Mouse (Mus musculus): ENCODE data around the gene Mbd3.
"Not testable (repeated sequence)": the region's sequence is repeated elsewhere in the genome, so short reads cannot be mapped to it uniquely, and the experiment has no call there.

Gene Mbd3

DNA sequence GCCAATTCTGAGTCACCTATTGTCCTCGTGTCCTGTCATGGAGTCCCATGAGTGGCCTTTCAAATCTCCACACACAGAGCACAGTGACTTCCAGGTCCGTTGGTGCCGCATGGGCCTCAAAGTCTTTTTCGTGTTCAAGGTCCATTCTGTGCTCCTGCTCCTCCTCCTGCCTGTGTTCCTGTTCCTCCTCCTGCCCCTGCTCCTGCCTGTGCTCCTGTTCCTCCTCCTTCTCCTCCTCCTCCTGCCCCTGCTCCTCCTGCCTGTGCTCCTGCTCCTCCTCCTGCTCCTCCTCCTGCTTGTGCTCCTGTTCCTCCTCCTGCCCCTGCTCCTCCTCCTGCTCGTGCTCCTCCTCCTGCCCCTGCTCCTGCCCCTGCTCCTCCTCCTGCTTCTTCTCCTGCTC is 31.4 kb downstream of the Mbd3 start:
- no peak for DNase-seq

DNA sequence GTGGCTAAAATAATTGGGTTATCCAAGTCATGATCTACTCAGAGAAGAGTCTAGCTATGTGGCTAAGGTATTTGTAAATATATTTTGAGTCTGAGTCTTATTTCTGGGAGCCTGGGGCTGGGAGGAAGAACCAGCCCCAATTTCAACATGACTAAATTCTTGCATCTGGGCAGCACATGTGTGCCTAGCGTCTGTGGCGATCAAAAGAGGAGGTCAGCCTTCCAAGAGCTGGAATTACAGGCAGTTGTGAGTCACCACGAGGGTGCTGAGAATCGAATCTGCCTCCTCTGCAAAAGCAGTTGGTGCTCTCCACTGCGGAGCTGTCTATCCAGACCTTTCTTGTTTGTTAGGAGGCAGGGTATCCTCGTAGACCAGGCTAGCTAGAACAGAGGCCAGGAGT is 33.6 kb downstream of the Mbd3 start:
- no peak for DNase-seq

DNA sequence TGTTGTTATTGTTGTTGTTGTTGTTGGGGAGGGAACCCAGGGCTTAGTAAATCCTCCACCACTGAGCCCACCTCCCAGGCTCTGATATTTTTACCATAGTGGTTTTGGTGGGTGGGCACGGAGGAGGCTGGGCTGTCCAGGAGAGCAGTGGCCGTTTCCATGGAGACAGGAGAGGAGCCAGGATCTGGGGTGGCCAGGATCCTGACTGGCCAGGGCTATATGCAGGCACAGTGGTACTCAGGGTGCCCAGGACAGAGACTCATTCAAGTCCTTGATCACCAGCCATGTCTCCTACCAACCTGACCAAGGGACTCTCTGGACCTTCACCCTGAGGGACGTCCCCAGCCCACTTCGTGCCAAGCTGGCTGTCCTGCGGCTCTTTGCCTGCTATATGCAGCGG is 35.6 kb downstream of the Mbd3 start:
- DNase-seq = no peak

DNA sequence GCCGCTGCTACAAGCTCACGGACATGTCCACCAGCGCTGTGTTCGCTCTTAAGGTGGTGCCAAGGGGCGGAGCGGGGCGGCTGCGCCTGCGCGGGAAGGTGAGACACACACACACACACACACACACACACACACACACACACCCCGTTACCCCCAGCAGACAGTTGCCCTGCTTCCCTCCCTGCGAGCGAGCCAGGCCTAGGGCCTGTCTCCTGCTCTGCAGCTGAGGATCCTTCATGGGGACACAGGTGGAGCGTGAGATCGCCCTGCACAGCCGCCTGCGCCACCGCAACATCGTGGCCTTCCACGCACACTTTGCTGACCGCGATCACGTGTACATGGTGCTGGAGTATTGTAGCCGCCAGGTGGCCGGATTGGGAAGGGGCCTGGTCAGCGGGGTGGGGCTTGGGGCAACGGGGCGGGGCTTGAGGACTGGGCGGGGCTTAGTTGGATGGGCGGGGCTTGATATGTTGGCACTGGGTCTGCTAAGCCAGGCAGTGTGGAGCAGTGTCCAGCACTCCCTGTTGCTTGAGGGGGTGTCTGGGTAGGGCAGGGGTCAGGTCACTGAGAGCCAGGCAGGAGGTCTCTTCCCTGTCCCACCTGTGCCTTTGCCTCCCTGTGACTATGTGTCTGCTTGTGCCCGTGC is 41.2 kb downstream of the Mbd3 start:
- DNase-seq = no peak

DNA sequence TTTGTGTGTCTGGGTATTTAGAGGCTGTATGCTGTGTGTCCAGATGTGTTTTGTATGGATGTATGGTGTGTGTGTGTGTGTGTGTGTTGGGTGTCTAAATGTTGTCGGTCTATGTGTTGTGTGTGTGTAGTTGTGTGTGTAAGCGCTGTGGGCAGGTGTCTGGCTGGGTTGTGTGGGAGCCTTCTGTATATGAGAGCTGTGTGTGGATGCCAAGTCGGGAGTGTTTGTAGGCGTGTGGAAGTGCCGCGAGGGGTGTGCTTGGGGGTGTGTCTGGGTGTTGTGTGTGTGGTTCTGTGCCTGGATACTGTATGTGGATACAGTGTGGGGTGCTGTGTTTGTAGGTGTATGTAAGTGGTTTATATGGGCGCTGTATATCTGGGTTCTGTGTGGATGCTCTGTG is 42.0 kb downstream of the Mbd3 start:
- no peak for DNase-seq

DNA sequence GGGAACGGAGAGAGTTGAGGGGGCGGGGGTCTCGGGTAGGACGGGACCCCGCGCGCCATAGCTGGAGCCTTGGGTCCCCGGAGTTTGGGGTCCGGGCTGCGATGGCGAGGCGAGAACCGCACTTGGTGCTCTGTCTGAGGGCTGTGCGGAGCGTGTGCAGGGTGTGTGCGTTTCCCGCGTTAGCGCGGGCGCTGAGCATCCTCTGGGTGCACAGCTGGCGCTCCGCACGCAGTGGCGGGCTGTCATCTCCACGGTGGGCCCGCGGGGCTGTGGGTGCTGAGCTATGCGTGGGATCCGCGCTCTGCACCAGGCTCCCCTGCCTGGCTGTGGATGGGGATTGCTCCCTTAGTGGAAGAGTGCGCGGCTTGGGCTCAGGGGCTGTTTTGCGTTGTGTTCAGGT is 42.6 kb downstream of the Mbd3 start:
- no peak for DNase-seq

DNA sequence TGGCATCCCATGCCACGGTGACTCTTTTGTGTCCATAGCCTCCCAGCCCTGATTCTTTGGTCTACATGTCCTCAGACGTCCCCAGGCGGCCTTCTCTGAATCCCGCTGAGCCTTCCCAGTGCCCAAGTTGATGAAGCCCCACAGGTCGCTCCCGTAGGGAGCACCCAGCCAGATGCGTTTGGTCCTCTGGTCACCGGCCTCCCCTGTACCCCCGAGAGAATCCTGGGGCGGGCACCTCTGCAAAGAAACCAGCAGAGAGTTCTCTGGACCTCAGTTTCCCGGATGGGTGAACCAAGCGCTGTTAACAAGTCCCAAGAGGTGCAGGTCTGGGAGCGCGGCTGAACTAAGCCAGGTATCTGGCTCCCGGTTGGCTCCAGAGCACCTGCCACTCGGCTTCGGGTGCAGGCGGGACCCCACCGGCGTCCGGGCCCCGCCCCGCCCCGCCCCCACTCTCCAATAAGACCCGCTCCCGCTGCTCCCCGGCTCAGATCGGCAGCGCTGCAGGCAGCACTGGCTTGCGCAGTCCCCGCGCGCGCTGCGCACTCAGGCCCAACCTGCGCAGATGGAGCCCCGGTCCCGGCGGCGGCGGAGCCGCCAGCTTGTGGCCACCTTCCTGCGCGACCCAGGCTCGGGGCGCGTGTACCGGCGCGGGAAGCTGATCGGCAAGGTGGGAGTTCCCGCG is 43.2 kb downstream of the Mbd3 start, which contains the start of gene Plk5:
Gene Plk5 (plus strand): TSS at position 459 of the 682 bp plus-strand sequence.
- no peak for DNase-seq

DNA sequence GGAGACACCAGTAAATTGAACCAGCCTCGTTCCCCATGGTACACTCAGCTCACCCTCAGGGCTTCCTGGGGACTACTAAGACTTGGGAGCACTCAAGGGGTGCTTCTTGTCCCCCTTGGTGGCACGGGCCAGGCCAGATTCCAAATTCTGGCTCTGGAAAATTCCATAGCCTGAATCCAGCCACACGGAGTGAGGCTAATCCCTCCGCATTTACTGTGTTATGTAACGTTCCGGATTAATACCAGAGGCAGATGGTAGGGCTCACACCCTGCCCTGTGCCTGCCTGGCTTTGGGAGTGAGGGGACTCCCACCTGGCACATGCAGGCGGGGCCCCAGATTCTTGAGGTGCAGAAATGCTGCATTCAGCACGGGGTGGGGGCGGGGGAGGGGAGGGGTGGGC is 43.9 kb downstream of the Mbd3 start:
- no peak for DNase-seq

DNA sequence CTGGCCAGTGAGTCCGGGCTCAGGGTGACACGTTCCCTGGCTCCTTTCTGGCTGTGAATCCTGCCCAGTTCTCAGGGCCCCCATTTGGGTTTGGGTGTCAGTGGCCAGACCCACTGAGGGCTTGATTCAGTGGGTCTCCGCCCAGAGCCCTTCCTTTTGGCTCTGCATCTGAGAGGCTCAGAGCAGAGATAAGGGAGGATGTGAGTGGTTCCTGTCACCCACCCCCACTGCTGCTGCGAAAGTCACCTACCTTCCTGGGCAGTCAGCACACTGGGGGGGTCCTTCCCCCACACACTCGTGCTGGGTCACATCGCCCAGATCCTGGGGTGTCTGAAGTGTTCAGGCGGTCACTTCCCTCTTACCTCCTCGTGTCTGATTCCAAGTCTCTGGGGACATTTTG is 46.6 kb downstream of the Mbd3 start:
- DNase-seq = no peak

DNA sequence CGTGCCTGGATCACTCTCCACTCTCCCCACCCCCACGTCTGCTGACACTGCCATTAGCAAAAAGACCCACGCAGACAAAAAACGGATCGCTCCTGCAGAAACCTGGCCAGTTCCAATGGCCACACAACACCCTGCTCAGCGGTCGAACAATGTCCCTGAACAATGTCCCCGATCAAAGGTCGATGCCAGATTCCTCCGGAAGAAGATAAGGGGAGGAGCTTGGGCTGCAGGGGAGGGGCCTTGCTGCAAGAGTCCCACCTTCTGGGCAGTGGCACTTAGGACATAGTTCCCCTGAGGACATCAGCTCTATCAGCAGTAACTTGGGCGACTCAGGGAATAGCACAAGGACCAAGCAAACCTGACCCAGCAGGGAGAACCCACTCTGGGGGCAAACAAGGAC is 47.5 kb downstream of the Mbd3 start:
- DNase-seq = no peak

DNA sequence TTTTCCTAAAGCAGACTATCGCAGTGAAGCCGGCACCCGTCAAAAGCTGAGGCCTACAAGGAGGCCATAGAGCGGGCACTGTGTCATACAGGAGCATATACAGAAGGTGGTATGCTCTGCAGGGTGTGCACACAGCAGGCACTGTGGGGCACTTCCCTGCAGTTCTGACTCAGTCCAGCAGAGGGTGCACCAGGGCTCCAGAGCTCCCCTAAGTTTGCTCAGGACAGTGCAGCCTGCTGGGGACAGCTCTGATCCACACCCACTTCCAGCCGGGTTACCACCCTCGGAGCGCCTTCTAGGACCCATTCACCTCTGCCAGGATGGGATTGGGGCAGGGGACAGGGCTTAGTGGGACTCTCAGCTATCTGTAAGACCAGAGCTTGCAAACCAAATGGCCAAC is 49.1 kb downstream of the Mbd3 start:
- peak; percentile 51 to 56 for DNase-seq

DNA sequence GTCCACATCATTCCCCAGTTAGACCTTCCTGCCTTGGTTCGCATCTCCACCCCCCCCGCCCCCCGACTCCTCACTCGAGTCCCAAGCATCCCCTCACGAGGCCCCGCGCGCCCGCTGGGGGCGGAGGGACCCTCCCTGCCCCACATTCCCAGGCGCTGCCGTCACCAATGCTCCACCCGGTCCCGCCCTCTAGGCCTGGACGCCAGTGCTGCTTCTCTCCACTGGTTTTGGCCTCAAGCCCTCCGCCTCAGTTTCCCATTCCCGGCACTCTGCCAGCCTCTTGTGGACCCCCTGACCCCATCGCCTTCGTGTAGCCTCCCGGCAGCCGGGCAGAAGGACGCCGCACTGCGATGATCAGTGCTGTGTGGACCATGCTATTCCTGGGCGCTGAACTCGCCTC is 50.4 kb downstream of the Mbd3 start:
- DNase-seq = no peak

DNA sequence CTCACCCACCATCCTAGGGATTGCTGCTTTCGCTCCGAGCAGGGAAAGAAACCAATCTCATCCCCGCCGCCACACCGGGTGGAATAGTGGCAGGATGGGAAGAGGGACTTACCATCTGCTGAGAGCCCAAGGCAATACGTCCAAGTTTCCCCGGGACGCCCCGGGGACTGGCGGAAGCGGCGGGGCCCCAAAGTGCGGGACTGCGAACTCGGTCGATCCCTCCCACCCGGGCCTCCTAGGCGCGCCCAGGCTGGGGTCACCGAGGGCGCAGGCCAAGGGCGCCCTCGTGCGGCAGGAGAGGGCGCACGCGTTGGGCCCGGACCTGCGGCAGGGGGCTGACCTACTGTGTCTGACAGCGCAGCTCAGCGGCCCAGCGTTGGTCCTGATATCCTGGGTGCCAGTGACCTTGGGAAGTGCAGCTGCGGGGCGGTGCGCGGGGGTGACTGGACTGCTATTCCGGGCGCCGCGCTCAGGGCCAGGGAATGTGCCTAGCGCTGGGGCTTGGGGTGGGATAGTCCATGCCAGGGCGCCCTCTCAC is 51.0 kb downstream of the Mbd3 start, which contains the start of gene Adamtsl5:
Gene Adamtsl5 (minus strand): TSS at position 169 of the 538 bp plus-strand sequence.
- peak in 1 of 2 experiments; percentile 50 for DNase-seq

DNA sequence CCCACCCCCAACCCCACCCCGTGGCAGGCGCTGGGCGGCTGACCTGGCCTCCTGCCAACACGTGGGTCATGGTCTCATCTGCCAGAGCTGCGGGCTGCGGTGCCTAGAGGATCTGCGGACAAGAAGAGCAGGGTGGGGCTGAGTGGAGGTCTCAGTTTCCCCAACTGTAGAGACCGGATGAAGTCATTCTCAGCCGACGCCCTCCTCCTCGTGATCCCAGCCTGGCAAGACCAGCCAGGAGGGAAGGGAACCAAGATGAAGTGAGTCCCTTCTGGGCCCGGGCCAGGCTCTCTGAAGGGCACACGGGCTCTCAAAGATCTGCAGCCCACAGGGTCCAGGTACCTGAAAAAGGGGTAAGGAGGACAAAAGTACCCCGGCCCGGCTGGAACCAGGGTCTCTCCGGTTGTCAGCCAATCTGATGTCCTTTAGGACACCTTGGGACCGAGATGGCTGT is 51.8 kb downstream of the Mbd3 start:
- no peak for DNase-seq

DNA sequence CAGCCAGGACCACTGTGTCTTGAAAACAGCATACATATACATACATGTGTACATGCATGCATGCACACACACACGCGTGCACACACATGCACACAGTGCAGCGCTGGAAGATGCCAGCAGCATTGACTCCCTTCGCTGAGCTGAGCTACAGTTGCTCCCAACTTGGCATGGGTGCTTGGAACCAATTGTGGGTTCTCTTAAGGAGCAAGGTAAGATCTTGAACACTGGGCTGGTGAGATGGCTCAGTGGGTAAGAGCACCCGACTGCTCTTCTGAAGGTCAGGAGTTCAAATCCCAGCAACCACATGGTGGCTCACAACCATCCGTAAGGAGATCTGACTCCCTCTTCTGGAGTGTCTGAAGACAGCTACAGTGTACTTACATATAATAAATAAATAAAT is 53.4 kb downstream of the Mbd3 start:
- DNase-seq = not testable (repeated sequence)

DNA sequence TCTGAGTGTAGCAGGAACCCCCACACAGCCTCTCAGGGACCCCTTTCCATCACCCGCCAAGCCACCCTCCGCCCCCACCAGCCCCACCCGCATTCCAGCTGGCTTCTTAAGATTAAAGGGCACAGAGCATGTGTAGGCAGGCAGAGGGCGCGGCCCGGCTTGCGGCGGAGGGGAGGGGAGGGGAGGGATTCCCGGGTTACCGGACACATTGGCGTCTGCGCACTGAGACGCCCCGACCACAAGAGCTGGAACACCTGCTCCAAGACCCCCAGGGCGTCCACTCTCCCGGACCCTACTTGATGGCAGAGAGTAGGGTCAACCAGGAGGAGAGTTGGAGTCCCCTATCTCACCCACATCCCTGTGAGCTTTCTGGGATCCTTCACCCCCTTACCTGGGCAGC is 54.2 kb downstream of the Mbd3 start:
- no peak for DNase-seq

DNA sequence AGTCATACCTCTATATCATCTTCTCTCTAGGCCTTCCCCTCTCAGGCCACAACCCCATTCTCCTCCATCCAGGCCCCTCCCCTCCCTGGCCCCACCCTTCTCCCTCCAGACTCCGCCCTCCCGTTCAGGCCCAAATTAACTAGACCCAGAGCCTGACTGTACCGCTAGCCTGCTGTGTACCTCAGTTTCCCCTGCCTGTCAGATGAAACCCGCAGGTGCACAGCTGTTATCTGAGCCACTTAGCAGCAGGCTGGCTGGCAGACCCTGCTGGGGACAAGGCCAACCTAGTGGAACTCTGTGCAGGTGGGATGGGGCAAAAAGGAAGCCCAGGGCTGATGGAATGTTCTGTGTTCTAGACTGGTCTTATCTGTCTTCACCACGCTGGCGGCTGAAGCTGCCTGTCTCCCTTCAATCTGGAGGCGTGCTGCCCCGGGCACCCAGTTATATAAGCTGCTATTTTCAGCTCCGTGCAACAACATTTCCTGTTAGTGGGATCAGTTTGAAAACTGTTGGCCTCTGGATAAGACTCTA is 55.2 kb downstream of the Mbd3 start:
- DNase-seq = no peak

DNA sequence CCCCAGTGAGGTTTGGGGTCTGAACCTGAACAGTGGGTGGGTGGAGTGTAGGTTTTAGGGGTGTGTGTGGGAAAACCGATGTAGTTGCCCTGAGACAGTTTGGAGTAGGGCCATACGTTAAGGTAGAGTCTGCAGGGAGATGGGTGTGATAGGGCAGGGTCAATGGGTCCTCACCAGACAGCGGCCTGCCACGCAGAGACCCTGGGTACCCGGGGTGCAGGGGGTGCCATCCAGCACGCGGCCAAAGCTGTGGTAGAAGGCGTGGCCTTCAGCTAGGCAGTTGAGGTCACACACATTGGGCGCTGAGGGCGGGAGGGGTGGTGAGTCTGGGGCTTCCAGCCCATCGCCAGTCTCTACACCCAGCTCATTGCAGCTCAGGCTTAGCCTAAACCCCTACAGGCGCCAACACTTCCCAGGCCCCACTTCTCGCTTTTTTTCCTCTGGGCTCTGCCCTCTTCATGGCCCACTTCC is 55.9 kb downstream of the Mbd3 start:
- DNase-seq = no peak

DNA sequence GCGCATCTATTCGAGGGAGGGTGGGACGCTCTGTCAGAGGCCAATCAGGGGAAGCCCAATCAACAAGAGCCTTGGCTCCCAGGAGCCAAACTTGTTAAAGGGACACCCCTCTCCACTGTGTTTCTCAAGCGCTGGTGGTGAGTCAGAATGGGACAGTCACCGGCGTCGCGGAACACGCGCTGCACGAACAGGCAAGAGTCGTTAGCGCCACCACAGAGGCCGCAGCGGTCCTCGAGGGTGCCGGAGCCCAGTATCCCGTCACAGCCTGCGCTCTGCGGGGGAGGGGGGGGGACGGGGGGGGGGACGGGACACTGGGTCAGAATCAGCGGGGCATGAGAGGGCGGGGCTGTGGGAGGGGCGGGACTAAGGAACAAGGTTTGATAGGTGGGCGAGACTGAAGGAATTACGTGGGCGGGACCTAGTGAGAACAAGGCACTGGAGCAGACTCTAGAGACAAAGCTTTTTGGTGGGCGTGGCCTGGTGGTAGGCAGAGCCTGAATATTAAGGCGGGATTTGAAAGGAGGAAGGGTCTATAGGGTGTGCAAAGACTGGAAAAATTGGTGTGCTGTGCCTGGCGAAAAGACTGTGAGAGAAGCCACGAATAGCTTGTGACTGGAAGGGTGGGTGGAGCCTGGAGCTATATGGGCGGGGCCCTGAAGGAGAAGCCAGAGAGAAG is 56.5 kb downstream of the Mbd3 start:
- no peak for DNase-seq

Measured in thymus, adult 18-20 months (tissue).